Mouse (Mus musculus) midbrain, embryonic 13.5 days (tissue): ENCODE results near the gene Uqcrfs1. TPM values are rescaled to one million over a fixed set of nuclear protein-coding genes. Genes with fewer than 3 reads are reported as not detected.

Experiments
- polyA plus RNA-seq: library from polyadenylated mRNA; unstranded; fragments of >200 nt; fragmentation: Nextera tagmentation; extraction: Ambion mirVana; gene quantifications from 2 replicates; pipeline ENCODE4 v1.2.1, GENCODE M21; 2015

Uqcrfs1 gene
- polyA plus RNA-seq, 1 experiment from 2014 or later: 268 TPM

Other genes with a start within 250 kb of the Uqcrfs1 start
- 0.36 and 0.58 TPM in 2 replicates for gene Agtr1a, start 208.9 kb downstream of the Uqcrfs1 start, polyA plus RNA-seq
- 18.8 and 19.2 TPM in 2 replicates for gene Dusp22, start 114.6 kb upstream of the Uqcrfs1 start, polyA plus RNA-seq
- gene Irf4, start 203.9 kb upstream of the Uqcrfs1 start, polyA plus RNA-seq: 0.07 and 0.08 TPM in 2 replicates